Mouse (Mus musculus): ENCODE results near the gene Grid2. TPM values are rescaled to one million over a fixed set of nuclear protein-coding genes. Genes with fewer than 3 reads are reported as not detected.
"Not testable (repeated sequence)": the region's sequence is repeated elsewhere in the genome, so short reads cannot be mapped to it uniquely, and the experiment has no call there.

Grid2 gene
- polyA plus RNA-seq, 1 experiment from 2014 or later: 2.4 TPM

GRCm38 (mm10) chr6:63531751-63532150 is 276.1 kb downstream of the Grid2 start:
- no peak overlapping the region for H3K9ac ChIP-seq (ENCODE audit: low read depth, low read length)

GRCm38 (mm10) chr6:63532901-63533300 is 277.2 kb downstream of the Grid2 start:
- DNase-seq (ENCODE audit: low spot score) (no peak), ATAC-seq (ENCODE audit: low read depth) (no peak)
- H3K36me3 ChIP-seq (ENCODE audit: control insufficient read depth, insufficient read depth, low read length): no peaks in the 10 kb centered on the region
- no peak overlapping the region for H3K4me2 ChIP-seq (ENCODE audit: low read depth, low read length)
- H3K9me3 ChIP-seq (ENCODE audit: control insufficient read depth, low read length): no peaks in the 10 kb centered on the region
- H3K9ac ChIP-seq (ENCODE audit: low read depth, low read length): no peak overlapping the region
- no peak overlapping the region for H3K4me3 ChIP-seq (ENCODE audit: low read depth, low read length)
- no peak overlapping the region for H3K27ac ChIP-seq (replicated peaks; ENCODE audit: low read depth, low read length)
- no peaks in the 10 kb centered on the region for H3K4me1 ChIP-seq (ENCODE audit: control insufficient read depth, insufficient read depth, low read length)
- H3K27me3 ChIP-seq (replicated peaks; ENCODE audit: control insufficient read depth, insufficient read depth, low read length): no peaks in the 10 kb centered on the region

More at GRCm38 (mm10) chr6:63531751-63532150, 276.1 kb downstream of the Grid2 start:
- Histone ChIP-seq H3K9me3 (ENCODE audit: control insufficient read depth, low read length) (no peaks in the 10 kb centered on the region), H3K4me2 (ENCODE audit: low read depth, low read length) (no peak overlapping the region), H3K27me3 (replicated peaks; ENCODE audit: control insufficient read depth, insufficient read depth, low read length) (no peaks in the 10 kb centered on the region), H3K36me3 (ENCODE audit: control insufficient read depth, insufficient read depth, low read length) (no peaks in the 10 kb centered on the region), H3K27ac (replicated peaks; ENCODE audit: low read depth, low read length) (no peak overlapping the region), H3K4me3 (ENCODE audit: low read depth, low read length) (no peak overlapping the region), H3K4me1 (ENCODE audit: control insufficient read depth, insufficient read depth, low read length) (no peaks in the 10 kb centered on the region)
- WGBS: 77% methylated on average over 2 of the region's 2 CpGs
- ATAC-seq (ENCODE audit: low read depth) (no peak), DNase-seq (ENCODE audit: low spot score) (no peak)

- H3K27ac ChIP-seq (replicated peaks; ENCODE audit: low read depth, low read length): no peak overlapping the region
- no peaks in the 10 kb centered on the region for H3K9me3 ChIP-seq (ENCODE audit: control insufficient read depth, low read length)
- no peak overlapping the region for H3K4me3 ChIP-seq (ENCODE audit: low read depth, low read length)
- DNase-seq (ENCODE audit: low spot score): no peak
- ATAC-seq (ENCODE audit: low read depth): no peak
- no peaks in the 10 kb centered on the region for H3K4me1 ChIP-seq (ENCODE audit: control insufficient read depth, insufficient read depth, low read length)
- H3K36me3 ChIP-seq (ENCODE audit: control insufficient read depth, insufficient read depth, low read length): no peaks in the 10 kb centered on the region
- no peaks in the 10 kb centered on the region for H3K27me3 ChIP-seq (replicated peaks; ENCODE audit: control insufficient read depth, insufficient read depth, low read length)
- WGBS: 67% methylated on average over 4 of the region's 4 CpGs
- no peak overlapping the region for H3K9ac ChIP-seq (ENCODE audit: low read depth, low read length)
- no peak overlapping the region for H3K4me2 ChIP-seq (ENCODE audit: low read depth, low read length)
Measured at GRCm38 (mm10) chr6:63547741-63548140, 292.1 kb downstream of the Grid2 start.

GRCm38 (mm10) chr6:63568741-63569140 is 313.1 kb downstream of the Grid2 start:
- not testable (repeated sequence) for ATAC-seq (ENCODE audit: low read depth); H3K9me3 ChIP-seq (ENCODE audit: control insufficient read depth, low read length); H3K27ac ChIP-seq (replicated peaks; ENCODE audit: low read depth, low read length); H3K36me3 ChIP-seq (ENCODE audit: control insufficient read depth, insufficient read depth, low read length); DNase-seq (ENCODE audit: low spot score); H3K4me3 ChIP-seq (ENCODE audit: low read depth, low read length); H3K9ac ChIP-seq (ENCODE audit: low read depth, low read length); H3K4me2 ChIP-seq (ENCODE audit: low read depth, low read length); H3K27me3 ChIP-seq (replicated peaks; ENCODE audit: control insufficient read depth, insufficient read depth, low read length); H3K4me1 ChIP-seq (ENCODE audit: control insufficient read depth, insufficient read depth, low read length)
- 89% methylated on average over 1 of the region's 1 CpGs for WGBS

- H3K9me3 ChIP-seq (ENCODE audit: control insufficient read depth, low read length): no peaks in the 10 kb centered on the region
- no peaks in the 10 kb centered on the region for H3K27me3 ChIP-seq (replicated peaks; ENCODE audit: control insufficient read depth, insufficient read depth, low read length)
- H3K4me1 ChIP-seq (ENCODE audit: control insufficient read depth, insufficient read depth, low read length): no peaks in the 10 kb centered on the region
- H3K4me2 ChIP-seq (ENCODE audit: low read depth, low read length): no peak overlapping the region
- H3K36me3 ChIP-seq (ENCODE audit: control insufficient read depth, insufficient read depth, low read length): no peaks in the 10 kb centered on the region
- H3K4me3 ChIP-seq (ENCODE audit: low read depth, low read length): no peak overlapping the region
- no peak overlapping the region for H3K27ac ChIP-seq (replicated peaks; ENCODE audit: low read depth, low read length)
- DNase-seq (ENCODE audit: low spot score): no peak
- ATAC-seq (ENCODE audit: low read depth): no peak
- no peak overlapping the region for H3K9ac ChIP-seq (ENCODE audit: low read depth, low read length)
- 79% methylated on average over 4 of the region's 4 CpGs for WGBS
Measured at GRCm38 (mm10) chr6:63590681-63591080, 335.0 kb downstream of the Grid2 start.

GRCm38 (mm10) chr6:63609570-63609969 is 353.9 kb downstream of the Grid2 start:
- Histone ChIP-seq H3K27ac (replicated peaks; ENCODE audit: low read depth, low read length) (no peak overlapping the region), H3K9ac (ENCODE audit: low read depth, low read length) (no peak overlapping the region), H3K4me2 (ENCODE audit: low read depth, low read length) (no peak overlapping the region), H3K36me3 (ENCODE audit: control insufficient read depth, insufficient read depth, low read length) (no peaks in the 10 kb centered on the region), H3K4me3 (ENCODE audit: low read depth, low read length) (no peak overlapping the region), H3K9me3 (ENCODE audit: control insufficient read depth, low read length) (no peaks in the 10 kb centered on the region), H3K4me1 (ENCODE audit: control insufficient read depth, insufficient read depth, low read length) (no peaks in the 10 kb centered on the region), H3K27me3 (replicated peaks; ENCODE audit: control insufficient read depth, insufficient read depth, low read length) (no peaks in the 10 kb centered on the region)
- ATAC-seq (ENCODE audit: low read depth) (no peak), DNase-seq (ENCODE audit: low spot score) (no peak)
- WGBS: 66% methylated on average over 2 of the region's 2 CpGs

- ATAC-seq (ENCODE audit: low read depth) (no peak), DNase-seq (ENCODE audit: low spot score) (no peak)
- H3K9me3 ChIP-seq (ENCODE audit: control insufficient read depth, low read length): no peaks in the 10 kb centered on the region
- no peak overlapping the region for H3K4me3 ChIP-seq (ENCODE audit: low read depth, low read length)
- no peak overlapping the region for H3K9ac ChIP-seq (ENCODE audit: low read depth, low read length)
- WGBS: 90% methylated on average over 3 of the region's 3 CpGs
- H3K36me3 ChIP-seq (ENCODE audit: control insufficient read depth, insufficient read depth, low read length): no peaks in the 10 kb centered on the region
- H3K4me1 ChIP-seq (ENCODE audit: control insufficient read depth, insufficient read depth, low read length): no peaks in the 10 kb centered on the region
- no peak overlapping the region for H3K4me2 ChIP-seq (ENCODE audit: low read depth, low read length)
- H3K27me3 ChIP-seq (replicated peaks; ENCODE audit: control insufficient read depth, insufficient read depth, low read length): no peaks in the 10 kb centered on the region
- H3K27ac ChIP-seq (replicated peaks; ENCODE audit: low read depth, low read length): no peak overlapping the region
Measured at GRCm38 (mm10) chr6:63635970-63636369, 380.3 kb downstream of the Grid2 start.

GRCm38 (mm10) chr6:63659423-63659822 is 403.7 kb downstream of the Grid2 start:
- ATAC-seq (ENCODE audit: low read depth) (no peak), DNase-seq (ENCODE audit: low spot score) (no peak)
- Histone ChIP-seq H3K4me2 (ENCODE audit: low read depth, low read length) (no peak overlapping the region), H3K27me3 (replicated peaks; ENCODE audit: control insufficient read depth, insufficient read depth, low read length) (no peaks in the 10 kb centered on the region), H3K36me3 (ENCODE audit: control insufficient read depth, insufficient read depth, low read length) (no peaks in the 10 kb centered on the region), H3K27ac (replicated peaks; ENCODE audit: low read depth, low read length) (no peak overlapping the region), H3K4me3 (ENCODE audit: low read depth, low read length) (no peak overlapping the region), H3K9me3 (ENCODE audit: control insufficient read depth, low read length) (no peaks in the 10 kb centered on the region), H3K9ac (ENCODE audit: low read depth, low read length) (no peak overlapping the region), H3K4me1 (ENCODE audit: control insufficient read depth, insufficient read depth, low read length) (no peaks in the 10 kb centered on the region)
- WGBS: 79% methylated on average over 3 of the region's 3 CpGs

GRCm38 (mm10) chr6:63685689-63686088 is 430.0 kb downstream of the Grid2 start:
- no peak overlapping the region for H3K9ac ChIP-seq (ENCODE audit: low read depth, low read length)
- H3K27me3 ChIP-seq (replicated peaks; ENCODE audit: control insufficient read depth, insufficient read depth, low read length): no peaks in the 10 kb centered on the region
- no peak overlapping the region for H3K27ac ChIP-seq (replicated peaks; ENCODE audit: low read depth, low read length)
- H3K36me3 ChIP-seq (ENCODE audit: control insufficient read depth, insufficient read depth, low read length): no peaks in the 10 kb centered on the region
- no peaks in the 10 kb centered on the region for H3K9me3 ChIP-seq (ENCODE audit: control insufficient read depth, low read length)
- no peak for ATAC-seq (ENCODE audit: low read depth)
- H3K4me3 ChIP-seq (ENCODE audit: low read depth, low read length): no peak overlapping the region
- H3K4me1 ChIP-seq (ENCODE audit: control insufficient read depth, insufficient read depth, low read length): no peaks in the 10 kb centered on the region
- no peak for DNase-seq (ENCODE audit: low spot score)
- 57% methylated on average over 3 of the region's 3 CpGs for WGBS
- H3K4me2 ChIP-seq (ENCODE audit: low read depth, low read length): no peak overlapping the region
